Mouse (Mus musculus): ENCODE measurements around the gene Gpd1.
"Not testable (repeated sequence)": the region's sequence is repeated elsewhere in the genome, so short reads cannot be mapped to it uniquely, and the experiment has no call there.

The Gpd1 gene

DNA sequence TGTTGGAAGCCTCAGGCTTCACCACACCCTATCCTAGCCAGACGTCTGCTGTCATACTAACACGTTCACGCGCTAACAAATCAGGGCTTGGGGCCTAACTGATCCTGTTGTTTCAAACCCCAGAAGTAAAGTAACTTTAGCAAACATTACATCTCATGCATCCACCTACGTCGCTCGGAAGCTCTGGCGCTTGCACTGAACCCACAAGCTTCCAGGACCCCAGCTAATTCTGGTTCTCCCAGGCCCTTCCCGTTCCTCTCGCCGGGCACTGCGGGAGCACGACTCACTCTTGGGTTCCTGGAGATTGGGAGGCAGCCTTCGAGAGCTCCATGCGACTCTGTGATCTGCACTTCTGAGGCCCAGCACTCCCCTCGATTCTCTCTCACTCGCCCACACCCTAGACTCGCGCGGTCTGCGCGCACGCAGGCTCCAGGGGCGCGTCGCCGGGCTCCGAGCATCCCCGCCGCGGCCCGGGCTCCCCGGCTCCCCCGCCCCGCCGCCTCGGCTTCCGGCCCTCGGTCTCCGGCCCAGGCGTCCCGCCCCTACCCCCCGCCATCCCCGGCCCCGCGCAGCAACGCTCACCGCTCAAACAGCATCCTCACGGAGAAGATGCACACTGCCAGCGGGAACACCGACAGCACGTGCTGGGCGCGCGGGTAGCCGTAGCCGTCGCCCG is 54.4 kb downstream of the Gpd1 start:
- peak; percentile 70 for ATAC-seq (ENCODE audit: low TSS enrichment)

- ATAC-seq (ENCODE audit: low TSS enrichment), result peak; percentile 92
Observed at GRCm38 (mm10) chr15:99772277-99772880, 55.1 kb downstream of the Gpd1 start.

DNA sequence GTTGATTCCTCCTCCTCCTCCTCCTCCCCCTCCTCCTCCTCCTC is 55.4 kb downstream of the Gpd1 start, which contains the start of gene Cers5:
Cers5 (minus strand) TSS at position 5 of the 44 bp plus-strand sequence.
- not testable (repeated sequence) for ATAC-seq (ENCODE audit: low TSS enrichment)

DNA sequence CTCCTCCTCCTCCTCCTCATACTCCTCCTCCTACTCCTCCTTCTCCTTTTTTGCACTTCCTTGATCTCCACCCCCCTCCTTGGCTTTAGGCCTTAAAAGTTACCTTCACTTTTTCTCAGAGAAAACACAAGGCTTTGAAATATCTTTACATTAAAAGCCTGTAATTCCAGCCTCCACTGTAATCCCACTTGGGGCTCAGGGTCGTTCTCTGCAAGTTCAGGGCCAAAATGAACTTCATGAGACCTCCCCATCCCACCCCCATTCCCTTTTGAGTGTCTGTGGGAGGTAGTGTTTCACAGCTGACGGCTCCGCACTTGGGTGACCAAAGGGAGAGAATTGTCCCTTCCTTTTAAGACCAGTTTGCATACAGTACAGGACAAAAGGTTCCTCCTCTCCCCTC is 55.6 kb downstream of the Gpd1 start:
- ATAC-seq (ENCODE audit: low TSS enrichment), result no peak

Data from frontal cortex, adult (tissue).